28 mouse cellular contexts compared by ENCODE assay signal in genomic region chr3:133075560-133075959, GRCm38 (mm10). TPM values are rescaled to one million over a fixed set of nuclear protein-coding genes. Genes with fewer than 3 reads are reported as not detected.
DNase-seq lines count a peak whose midpoint lies in the region; ATAC-seq lines count a peak whose summit lies in the region.
"Had no signal": no experiment of that assay in that cellular context is flagged by ENCODE, and none has a peak within 500 bp of the region (broad histone marks: within the 10 kb centered on the region; RNA-seq: fewer than 3 reads in every experiment).

No protein-coding gene starts in this region.

- no peak overlapping the region for H3K4me3 ChIP-seq in forebrain, embryonic 11.5 days (ENCODE audit: low read depth, low read length)
- no peak overlapping the region for H3K4me3 ChIP-seq in forebrain, embryonic 10.5 days
- H3K4me3 ChIP-seq in midbrain, embryonic 11.5 days (ENCODE audit: low read depth, low read length): no peak overlapping the region
- H3K4me3 ChIP-seq in midbrain, embryonic 10.5 days: no peak overlapping the region
- H3K4me3 ChIP-seq: embryonic facial prominence, embryonic 10.5 days; embryonic facial prominence, embryonic 12.5 days; forebrain, embryonic 12.5 days had no signal

- 92% methylated on average over 10 of the region's 10 CpGs for WGBS in forebrain, embryonic 11.5 days
- 94% methylated on average over 10 of the region's 10 CpGs for WGBS in forebrain, embryonic 10.5 days
- WGBS in midbrain, embryonic 11.5 days: 91% methylated on average over 10 of the region's 10 CpGs
- WGBS in midbrain, embryonic 10.5 days: 94% methylated on average over 10 of the region's 10 CpGs

- no peak for DNase-seq in forebrain, embryonic 11.5 days (ENCODE audit: low spot score)
- DNase-seq in forebrain, embryonic 10.5 days (ENCODE audit: extremely low spot score, low spot score): no peak
- peak; percentile 62 for DNase-seq in midbrain, embryonic 11.5 days (ENCODE audit: low spot score, missing footprints)
- no peak for DNase-seq in midbrain, embryonic 10.5 days (ENCODE audit: low spot score)
- DNase-seq in frontal cortex, postnatal 25 days (ENCODE audit: low spot score in 2 of 2): no peak
- no peak for DNase-seq in adrenal gland, adult 18-20 months (ENCODE audit: low spot score in 2 of 2)
- DNase-seq: adrenal gland, adult 2 months; adrenal gland, postnatal 10 days; adrenal gland, postnatal 25 days; B cell, adult 2 months; cerebellum, adult 11 months; cerebellum, adult 18-20 months; cerebellum, adult 8-10 months; cerebellum, adult 9-11 months; cerebellum, postnatal 14 days; cerebellum, postnatal 36 days had no signal

- no peak overlapping the region for H3K4me2 ChIP-seq in forebrain, embryonic 11.5 days (ENCODE audit: low read depth, low read length, severe bottlenecking)
- H3K4me2 ChIP-seq in midbrain, embryonic 11.5 days: no peak overlapping the region
- H3K4me2 ChIP-seq: embryonic facial prominence, embryonic 12.5 days; forebrain, embryonic 12.5 days had no signal

- no peak overlapping the region for H3K9ac ChIP-seq in forebrain, embryonic 11.5 days (ENCODE audit: low read length)
- H3K9ac ChIP-seq in midbrain, embryonic 11.5 days (ENCODE audit: low read length): no peak overlapping the region
- H3K9ac ChIP-seq: embryonic facial prominence, embryonic 12.5 days; forebrain, embryonic 12.5 days had no signal

- no peaks in the 10 kb centered on the region for H3K36me3 ChIP-seq in forebrain, embryonic 11.5 days (ENCODE audit: control insufficient read depth, insufficient read depth, low read length)
- peaks cover 75% of the 10 kb centered on the region for H3K36me3 ChIP-seq in forebrain, embryonic 10.5 days (replicated peaks)
- peaks cover under 1% of the 10 kb centered on the region; the same call in 1 of the 2 replicates for H3K36me3 ChIP-seq in midbrain, embryonic 11.5 days (ENCODE audit: control insufficient read depth, insufficient read depth, low read length)
- peaks cover 67% of the 10 kb centered on the region for H3K36me3 ChIP-seq in midbrain, embryonic 10.5 days

- no peaks in the 10 kb centered on the region for H3K4me1 ChIP-seq in forebrain, embryonic 11.5 days (replicated peaks; ENCODE audit: control insufficient read depth, insufficient read depth, low read length)
- H3K4me1 ChIP-seq in forebrain, embryonic 10.5 days: 0 out of 2 replicates have a peak, but pooled peaks cover 4% of the 10 kb centered on the region
- no peaks in the 10 kb centered on the region for H3K4me1 ChIP-seq in midbrain, embryonic 11.5 days (ENCODE audit: control insufficient read depth, insufficient read depth, low read length)
- H3K4me1 ChIP-seq in midbrain, embryonic 10.5 days: no peaks in the 10 kb centered on the region
- H3K4me1 ChIP-seq: embryonic facial prominence, embryonic 10.5 days; embryonic facial prominence, embryonic 12.5 days; forebrain, embryonic 12.5 days had no signal

- 0 out of 2 replicates have a peak, but pooled peaks have one; percentile 30 for ATAC-seq in forebrain, embryonic 11.5 days (replicated peaks; ENCODE audit: low FRiP score)
- no peak; the same call in 1 of the 2 replicates for ATAC-seq in midbrain, embryonic 11.5 days (ENCODE audit: low FRiP score)
- ATAC-seq in common myeloid progenitor, adult 5-6 weeks (replicated peaks; ENCODE audit: low read depth, poor library complexity, severe bottlenecking): peak; percentile 56; the same call in 1 of the 2 replicates
- peak; percentile 57 for ATAC-seq in megakaryocyte, adult 5-6 weeks (ENCODE audit: poor library complexity, severe bottlenecking)
- ATAC-seq: activated CD4-positive, CD25-positive, alpha-beta regulatory T cell, adult 4 months; CD4-positive, CD25-positive, alpha-beta regulatory T cell, adult 4 months; forebrain, embryonic 14.5 days; forebrain, embryonic 16.5 days; Patski had no signal

- no peak overlapping the region for H3K27ac ChIP-seq in forebrain, embryonic 11.5 days (ENCODE audit: low read depth, low read length)
- H3K27ac ChIP-seq in forebrain, embryonic 10.5 days: no peak overlapping the region
- no peak overlapping the region for H3K27ac ChIP-seq in midbrain, embryonic 11.5 days (ENCODE audit: low read depth, low read length)
- H3K27ac ChIP-seq in midbrain, embryonic 10.5 days (replicated peaks): no peak overlapping the region
- H3K27ac ChIP-seq: embryonic facial prominence, embryonic 10.5 days; embryonic facial prominence, embryonic 12.5 days; forebrain, embryonic 12.5 days had no signal

- no peaks in the 10 kb centered on the region for H3K27me3 ChIP-seq in forebrain, embryonic 11.5 days (ENCODE audit: control insufficient read depth, insufficient read depth, low read length)
- no peaks in the 10 kb centered on the region for H3K27me3 ChIP-seq in forebrain, embryonic 10.5 days (ENCODE audit: poor library complexity, severe bottlenecking)
- no peaks in the 10 kb centered on the region for H3K27me3 ChIP-seq in midbrain, embryonic 11.5 days (ENCODE audit: control insufficient read depth, insufficient read depth, low read length)
- no peaks in the 10 kb centered on the region for H3K27me3 ChIP-seq in midbrain, embryonic 10.5 days (ENCODE audit: low read depth, poor library complexity, severe bottlenecking)
- H3K27me3 ChIP-seq: CH12.LX; embryonic facial prominence, embryonic 12.5 days; forebrain, embryonic 12.5 days; Patski had no signal

- H3K9me3 ChIP-seq in forebrain, embryonic 11.5 days (ENCODE audit: control insufficient read depth, low read length): no peaks in the 10 kb centered on the region
- H3K9me3 ChIP-seq in forebrain, embryonic 10.5 days: no peaks in the 10 kb centered on the region
- H3K9me3 ChIP-seq in midbrain, embryonic 11.5 days (ENCODE audit: control insufficient read depth, low read length): no peaks in the 10 kb centered on the region
- no peaks in the 10 kb centered on the region for H3K9me3 ChIP-seq in midbrain, embryonic 10.5 days (replicated peaks)
- H3K9me3 ChIP-seq: embryonic facial prominence, embryonic 10.5 days; embryonic facial prominence, embryonic 12.5 days; forebrain, embryonic 12.5 days; G1E had no signal

RNA-seq across cellular contexts. Expression of gene Ints12, which starts 16.1 kb away (rescaled TPM):
- 22.4 and 22.9 TPM in 2 replicates for polyA plus RNA-seq in forebrain, embryonic 11.5 days (2014; fragmentation: Nextera tagmentation; extraction: Ambion mirVana)
- 23.7 and 24.5 TPM in 2 replicates for polyA plus RNA-seq in forebrain, embryonic 10.5 days (2016; fragmentation: Nextera tagmentation; extraction: Ambion mirVana)
- polyA plus RNA-seq in midbrain, embryonic 11.5 days (2014; fragmentation: Nextera tagmentation; extraction: Ambion mirVana): 28.4 and 30.1 TPM in 2 replicates
- polyA plus RNA-seq in midbrain, embryonic 10.5 days (2016; fragmentation: Nextera tagmentation; extraction: Ambion mirVana): 22.7 and 26.0 TPM in 2 replicates
- 14.4 and 14.8 TPM in 2 replicates for total RNA-seq in common myeloid progenitor, adult 5-6 weeks (2017)
- 44.9 and 45.4 TPM in 2 replicates for total RNA-seq in megakaryocyte, adult 5-6 weeks (2015)
- 26.7 and 30.2 TPM in 2 replicates for total RNA-seq in megakaryocyte, adult 5-6 weeks (2017)
- 10 to 100 TPM; 12.3 TPM for total RNA-seq in adrenal gland, adult 18-20 months (2021)

RNA-seq across cellular contexts. Expression of gene Gstcd, which starts 16.3 kb away (rescaled TPM):
- polyA plus RNA-seq in forebrain, embryonic 11.5 days (2014; fragmentation: Nextera tagmentation; extraction: Ambion mirVana): 13.4 and 13.6 TPM in 2 replicates
- polyA plus RNA-seq in forebrain, embryonic 10.5 days (2016; fragmentation: Nextera tagmentation; extraction: Ambion mirVana): 8.8 and 10.0 TPM in 2 replicates
- polyA plus RNA-seq in midbrain, embryonic 11.5 days (2014; fragmentation: Nextera tagmentation; extraction: Ambion mirVana): 9.5 and 11.7 TPM in 2 replicates
- polyA plus RNA-seq in midbrain, embryonic 10.5 days (2016; fragmentation: Nextera tagmentation; extraction: Ambion mirVana): 8.0 and 8.3 TPM in 2 replicates
- 19.1 and 21.4 TPM in 2 replicates for total RNA-seq in common myeloid progenitor, adult 5-6 weeks (2017)
- 8.4 and 11.6 TPM in 2 replicates for total RNA-seq in megakaryocyte, adult 5-6 weeks (2015)
- total RNA-seq in megakaryocyte, adult 5-6 weeks (2017): 6.0 and 6.4 TPM in 2 replicates
- total RNA-seq in adrenal gland, adult 18-20 months (2021): 1 to 10 TPM; 7.9 to 9.3 TPM
